Mouse (Mus musculus) layer of hippocampus, postnatal 25 days (tissue): ENCODE data around the gene Gabbr2. TPM values are rescaled to one million over a fixed set of nuclear protein-coding genes. Genes with fewer than 3 reads are reported as not detected.

Experiments used
- DNase-seq, 2 experiments: peaks; one replicate each; pipeline ENCODE4 v3.0.0; 2022; ENCODE audit warnings: mixed read lengths in 2 of 2, low spot score in 1 of 2; ENCODE audit errors: extremely low spot score in 1 of 2
- total RNA-seq, 2 experiments: library from RNA; stranded (reverse); gene quantifications; 2 replicates each; pipeline ENCODE4 v1.2.3; 2021

Gene Gabbr2
- total RNA-seq, 2 experiments from 2014 or later: 200 to 208 TPM

- DNase-seq: no peak
Observed at GRCm38 (mm10) chr4:46870157-46870556, 121.5 kb downstream of the Gabbr2 start.

DNA sequence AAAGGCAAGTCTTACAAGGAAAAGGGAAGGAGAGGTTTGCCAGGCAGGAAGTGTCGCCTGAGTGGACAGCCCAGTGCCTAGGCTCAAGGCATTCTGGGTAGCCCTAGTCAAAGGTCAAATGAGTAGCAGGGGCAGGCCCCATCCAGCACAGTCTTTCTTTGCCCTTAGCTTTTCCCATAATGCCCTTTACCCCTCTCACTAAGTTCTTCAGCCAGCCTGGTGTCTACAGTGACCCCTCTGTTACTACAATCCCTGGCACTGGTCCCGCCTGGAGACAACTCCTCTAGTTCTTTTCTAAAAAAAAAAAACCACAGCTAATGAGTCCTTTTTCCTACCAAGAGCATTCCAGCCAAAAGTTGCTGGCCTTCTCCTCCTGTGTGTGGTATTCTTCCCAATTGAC is 122.3 kb downstream of the Gabbr2 start:
- DNase-seq: no peak

- no peak for DNase-seq
Observed at GRCm38 (mm10) chr4:46868921-46869320, 122.8 kb downstream of the Gabbr2 start.

DNA sequence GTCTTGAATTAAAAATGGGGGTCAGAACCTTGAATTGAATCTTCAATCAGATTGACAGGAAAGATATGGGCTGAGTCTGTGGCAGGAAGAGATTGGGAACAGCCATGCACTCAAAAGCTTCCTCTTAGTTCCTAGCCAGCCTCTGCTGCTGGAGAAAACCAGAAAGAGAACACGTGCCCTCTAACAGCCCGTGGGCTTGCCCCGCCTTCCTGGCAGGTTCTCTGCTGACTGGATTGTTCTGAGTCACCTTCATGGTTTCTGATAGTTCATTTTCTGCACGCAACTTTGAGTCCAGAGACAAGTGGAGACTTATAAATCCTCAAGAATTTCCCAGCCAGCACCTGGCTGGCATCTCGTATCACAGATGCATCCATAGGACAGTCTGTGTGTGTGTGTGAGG is 123.5 kb downstream of the Gabbr2 start:
- no peak for DNase-seq

- no peak for DNase-seq
Observed at GRCm38 (mm10) chr4:46867779-46868178, 123.9 kb downstream of the Gabbr2 start.

GRCm38 (mm10) chr4:46866070-46866469 is 125.6 kb downstream of the Gabbr2 start:
- no peak for DNase-seq

DNA sequence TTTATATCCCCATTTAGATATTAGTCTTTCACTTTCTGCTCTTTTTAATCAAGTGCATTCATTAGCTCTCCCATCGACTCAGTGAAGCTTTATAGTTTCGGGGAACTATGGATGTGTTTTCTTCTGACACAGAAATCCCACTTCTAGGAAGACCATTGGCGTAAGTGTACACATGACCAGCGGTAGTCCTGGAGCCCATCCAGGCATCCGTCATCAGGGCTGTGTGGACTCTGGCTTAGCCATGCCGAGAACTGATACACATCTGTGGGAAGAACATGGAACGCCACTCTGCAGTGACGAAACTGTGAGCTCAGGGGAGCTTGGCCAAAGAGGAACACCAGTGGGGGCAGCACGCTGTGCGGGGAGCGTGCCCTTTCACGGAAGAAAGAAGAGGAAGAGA is 128.0 kb downstream of the Gabbr2 start:
- no peak for DNase-seq

DNA sequence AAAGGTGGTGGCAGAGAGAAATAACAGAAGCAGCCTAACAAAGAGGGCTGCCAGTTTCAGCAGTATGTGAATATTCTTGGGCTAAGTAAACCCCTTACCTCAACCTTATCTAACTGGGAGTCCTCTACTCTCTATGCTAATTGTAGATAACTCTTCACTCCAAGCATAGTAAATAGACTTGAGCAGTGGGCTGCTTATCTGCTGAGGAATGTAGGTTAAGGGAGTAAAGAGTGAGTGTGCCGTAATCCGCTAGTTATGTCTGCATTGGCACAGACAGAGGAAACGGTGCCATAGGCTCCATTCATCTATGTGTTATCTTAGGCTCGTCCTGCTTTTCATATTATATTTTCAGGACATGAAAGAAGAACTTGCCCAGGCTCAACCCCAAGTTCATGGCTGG is 129.0 kb downstream of the Gabbr2 start:
- DNase-seq: no peak

DNA sequence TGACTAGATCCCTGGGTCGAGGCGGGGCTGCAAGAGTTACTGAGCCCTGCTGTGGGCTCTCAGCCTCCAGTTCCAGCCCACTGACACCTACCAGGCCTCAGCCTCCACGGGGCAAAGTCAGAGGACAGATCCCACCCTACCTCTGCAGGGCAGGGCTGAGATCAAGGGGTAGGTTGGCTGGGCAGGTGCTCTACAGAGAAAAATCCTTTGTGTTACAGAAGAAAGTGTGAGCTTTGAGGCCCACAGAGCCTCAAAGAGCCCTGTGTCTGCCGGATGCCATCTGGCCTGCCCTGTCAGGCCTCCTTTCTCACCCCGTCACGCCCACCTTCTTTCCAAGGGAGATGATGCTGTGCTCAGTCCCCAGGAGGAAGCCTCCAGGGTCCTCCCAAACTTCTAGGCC is 131.1 kb downstream of the Gabbr2 start:
- DNase-seq: no peak

DNA sequence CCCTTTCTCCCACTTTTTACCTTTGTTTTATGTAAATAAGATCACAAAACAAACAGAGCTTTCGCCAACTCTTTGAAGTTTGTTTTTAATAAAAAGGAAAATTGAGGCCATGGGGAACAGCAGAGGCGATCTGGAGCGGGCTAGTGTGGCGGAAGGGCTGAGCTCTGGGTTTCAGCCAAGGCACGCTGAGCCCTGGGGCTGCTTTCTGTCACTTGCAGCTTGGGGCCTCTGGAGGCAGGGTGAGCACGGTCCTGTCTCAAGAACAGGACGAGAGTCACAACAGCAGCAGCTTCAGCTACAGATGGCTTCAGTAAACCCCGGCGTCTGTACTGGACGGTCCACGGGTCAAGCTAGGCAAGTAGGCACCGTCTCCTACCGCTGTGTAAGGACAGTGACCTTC is 132.8 kb downstream of the Gabbr2 start:
- DNase-seq: peak in 1 of 2 experiments; percentile 36

DNA sequence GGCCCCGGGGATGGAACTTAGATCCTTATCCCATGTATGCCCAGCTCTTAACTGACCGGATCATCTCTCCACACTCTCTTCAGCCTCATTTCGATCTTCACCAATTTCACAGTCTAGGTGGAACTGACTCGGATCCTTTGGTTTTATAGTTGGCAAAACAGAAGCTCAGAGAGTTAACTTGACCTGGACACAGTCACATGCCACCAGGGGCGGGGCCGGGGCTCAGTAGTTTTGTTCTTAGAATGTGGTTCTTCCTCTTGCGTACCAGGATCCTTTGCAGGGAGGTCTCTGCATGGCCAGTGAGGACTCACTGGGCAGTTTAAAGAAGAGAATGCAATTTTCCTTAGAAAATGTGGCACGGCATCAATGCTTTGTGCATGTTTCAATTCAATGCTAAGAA is 135.5 kb downstream of the Gabbr2 start:
- no peak for DNase-seq

DNA sequence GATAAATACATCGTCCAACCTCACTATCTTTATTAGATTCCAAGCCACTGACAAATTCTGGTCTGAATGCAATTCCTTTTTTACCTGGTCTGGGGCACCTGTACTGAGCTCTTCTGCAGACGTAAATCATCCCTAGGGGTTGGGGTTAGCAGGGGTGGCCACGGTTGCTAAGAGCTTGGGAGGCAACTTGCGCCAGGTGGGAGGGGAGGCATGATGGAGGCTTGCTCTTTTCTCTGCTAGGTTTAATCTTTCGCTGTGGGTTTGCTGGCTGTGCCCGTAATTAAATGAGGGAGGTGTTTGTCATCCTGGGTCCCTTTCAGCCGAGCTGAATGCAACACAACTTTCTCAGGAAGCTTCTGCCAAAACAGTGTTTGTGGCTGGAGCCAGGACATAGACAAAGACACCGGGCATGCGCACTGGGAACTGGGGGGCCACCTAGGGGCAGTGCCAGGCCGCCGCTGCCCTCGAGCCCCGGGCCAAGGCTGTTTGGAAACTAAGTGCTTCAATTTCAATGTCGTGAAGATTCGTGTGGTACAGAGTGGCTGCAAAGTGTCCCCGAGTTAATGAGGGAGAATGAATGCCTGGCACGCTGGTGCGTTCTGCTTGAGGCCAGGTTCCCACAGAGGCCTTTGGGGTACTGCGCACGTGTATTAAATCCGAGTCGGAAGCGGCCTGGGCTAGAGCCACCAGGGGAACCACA is 136.8 kb downstream of the Gabbr2 start:
- DNase-seq: peak in 1 of 2 experiments; percentile 52

- DNase-seq: no peak
Observed at GRCm38 (mm10) chr4:46853852-46854460, 137.7 kb downstream of the Gabbr2 start.

- no peak for DNase-seq
Observed at GRCm38 (mm10) chr4:46847745-46848144, 143.9 kb downstream of the Gabbr2 start.

DNA sequence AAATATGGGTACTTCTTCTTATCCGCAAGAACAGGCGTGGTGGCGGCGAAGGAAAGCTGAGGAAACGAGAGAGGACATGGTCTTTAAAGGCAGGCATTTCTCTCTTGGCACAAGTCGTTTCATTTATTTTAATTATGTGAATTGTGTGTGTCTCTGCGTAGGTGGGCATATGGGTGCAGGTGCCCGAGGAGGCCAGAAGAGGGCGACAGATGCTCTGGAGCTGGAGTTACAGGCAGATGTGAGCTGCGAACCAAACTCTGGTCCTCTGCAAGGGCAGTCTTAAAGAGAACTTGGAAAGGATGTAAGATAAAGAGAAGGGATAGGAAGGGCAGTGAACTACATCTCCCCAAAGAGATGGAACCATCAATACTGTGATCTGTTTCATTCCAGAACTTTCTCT is 145.3 kb downstream of the Gabbr2 start:
- no peak for DNase-seq

DNA sequence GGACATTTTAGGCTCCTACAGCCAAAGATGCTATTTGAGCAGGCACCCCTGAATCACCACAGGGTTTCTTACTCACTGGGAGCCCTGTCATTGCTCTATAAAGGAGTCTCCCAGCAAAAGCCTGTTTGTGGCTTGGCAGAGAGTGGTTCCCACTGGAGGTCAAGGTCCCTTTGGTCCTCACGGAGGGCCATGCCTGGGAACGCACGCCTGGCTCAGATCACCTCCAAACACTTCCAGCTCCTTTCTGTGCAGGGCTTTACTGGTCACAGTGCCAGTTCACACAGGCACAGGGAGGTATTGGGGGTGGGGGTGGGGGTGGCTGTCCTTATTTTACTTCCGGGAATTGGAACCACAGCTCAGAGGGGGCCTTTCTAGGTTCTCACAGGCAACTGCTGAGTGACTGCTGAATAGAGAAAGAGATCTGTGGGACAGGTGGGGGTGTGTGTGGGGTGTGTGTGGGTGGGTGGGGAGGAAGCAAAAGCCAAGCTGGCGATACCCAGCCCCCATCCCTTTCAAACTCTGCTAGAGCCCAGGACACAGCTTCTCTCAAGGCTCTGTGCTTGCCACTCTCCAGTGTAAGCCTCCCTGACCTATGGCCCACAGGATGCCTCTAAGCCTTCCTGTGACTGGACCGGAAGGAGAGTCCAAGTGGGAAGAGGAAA is 146.6 kb downstream of the Gabbr2 start:
- DNase-seq: no peak

- DNase-seq: no peak
Observed at GRCm38 (mm10) chr4:46844567-46844966, 147.1 kb downstream of the Gabbr2 start.

GRCm38 (mm10) chr4:46842596-46842995 is 149.1 kb downstream of the Gabbr2 start:
- DNase-seq: no peak

GRCm38 (mm10) chr4:46840146-46840545 is 151.5 kb downstream of the Gabbr2 start:
- DNase-seq: no peak

DNA sequence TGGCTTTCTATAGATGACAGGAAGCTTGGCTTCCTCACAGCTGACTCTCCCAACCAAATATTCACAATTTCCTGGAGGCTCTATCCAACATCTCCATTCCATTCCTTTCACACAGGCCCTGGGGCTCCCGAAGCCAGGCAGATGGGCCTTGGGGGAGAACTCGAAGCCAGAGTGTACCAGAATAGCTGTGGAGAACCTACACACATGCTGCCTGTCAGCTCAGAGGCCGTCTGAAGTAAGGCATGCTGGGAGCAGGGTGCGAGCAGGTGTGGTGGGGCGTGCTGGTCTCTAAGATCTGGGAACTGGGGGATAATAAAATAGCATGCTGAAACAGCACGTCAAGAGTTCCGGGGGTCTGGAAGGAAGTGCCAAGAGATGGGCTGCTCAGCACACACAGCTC is 154.3 kb downstream of the Gabbr2 start:
- DNase-seq: no peak

- DNase-seq: no peak
Observed at GRCm38 (mm10) chr4:46836065-46836464, 155.6 kb downstream of the Gabbr2 start.

DNA sequence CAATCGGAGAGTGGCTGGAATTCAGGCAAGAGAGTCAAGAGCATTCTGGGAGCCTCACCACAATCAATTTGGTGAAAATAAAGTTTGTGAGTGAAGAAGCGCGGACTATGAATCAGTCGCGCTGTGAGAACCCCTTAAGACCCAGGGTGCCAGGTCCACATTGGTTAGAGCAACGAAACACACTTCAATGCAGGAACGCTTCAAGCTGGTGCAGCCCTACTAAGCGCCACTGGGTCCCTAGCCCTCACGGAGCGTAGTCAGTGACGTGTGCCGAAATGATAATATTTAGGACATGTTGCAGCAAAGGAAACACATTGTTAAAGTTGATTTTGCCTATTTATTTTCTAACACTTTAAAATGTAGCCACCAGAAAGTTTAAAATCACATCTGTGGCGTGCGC is 156.6 kb downstream of the Gabbr2 start:
- DNase-seq: no peak
